Mouse (Mus musculus): ENCODE results near the gene Brf1.

The Brf1 gene

GRCm38 (mm10) chr12:113017429-113017984, 17.0 kb upstream of the Brf1 start:
- no peak for DNase-seq (ENCODE audit: low spot score)

GRCm38 (mm10) chr12:113016976-113017375, 16.5 kb upstream of the Brf1 start:
- no peak for DNase-seq (ENCODE audit: low spot score)

- DNase-seq (ENCODE audit: low spot score) = no peak
These were observed 15.5 kb upstream of the Brf1 start for GRCm38 (mm10) chr12:113015956-113016355.

DNA sequence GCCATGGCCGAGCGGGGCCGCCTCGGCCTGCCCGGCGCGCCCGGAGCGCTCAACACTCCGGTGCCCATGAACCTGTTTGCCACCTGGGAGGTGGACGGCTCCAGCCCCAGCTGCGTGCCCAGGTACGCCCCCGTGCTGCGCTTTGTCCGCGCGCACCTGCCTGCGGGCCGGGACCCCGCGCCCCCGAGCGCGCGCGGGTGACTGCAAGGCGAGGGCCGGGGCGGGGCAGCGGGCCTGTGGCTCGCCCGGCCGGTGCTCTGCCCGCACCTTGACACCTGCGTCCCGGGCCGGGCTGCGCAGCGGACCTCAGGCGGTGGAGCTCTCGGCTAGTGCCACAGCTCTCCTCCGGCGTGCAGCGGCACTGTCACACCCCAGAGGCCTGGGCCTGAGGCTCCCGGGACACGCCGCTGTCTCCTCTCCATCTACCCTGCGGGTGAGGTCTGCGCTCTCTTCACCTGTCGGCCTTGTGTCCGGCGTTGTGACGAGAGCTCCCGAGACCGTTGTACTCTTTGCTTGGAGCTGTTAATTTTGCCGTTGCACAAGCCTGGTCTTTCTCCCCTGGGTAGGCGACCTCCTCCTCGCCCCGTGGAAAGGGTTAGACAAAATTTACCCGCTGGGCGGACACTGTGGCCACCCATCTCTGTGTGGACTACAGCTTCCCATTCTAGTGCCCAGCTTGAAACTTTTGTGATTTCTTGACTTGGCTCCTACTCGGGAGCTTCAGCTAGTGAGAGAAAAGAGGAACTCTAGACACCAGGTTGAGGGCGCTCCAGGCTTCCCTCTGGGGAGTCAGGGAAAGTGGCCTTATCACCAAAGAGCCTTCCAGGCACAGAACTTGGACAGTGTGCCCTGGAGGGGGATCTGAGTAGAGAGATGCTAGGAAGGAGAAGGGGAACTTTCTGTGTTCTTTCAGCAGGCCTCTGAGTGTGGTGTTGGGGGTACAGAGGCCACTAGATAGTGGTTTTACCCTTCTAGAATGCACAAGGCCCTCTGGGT, 14.4 kb upstream of the Brf1 start:
- DNase-seq (ENCODE audit: low spot score) = peak; percentile 43

GRCm38 (mm10) chr12:113013604-113014558, 13.4 kb upstream of the Brf1 start, which contains the start of gene Pacs2:
Pacs2 (plus strand) TSS chr12:113014508.
- peak; percentile 86 for DNase-seq (ENCODE audit: low spot score)

- no peak for DNase-seq (ENCODE audit: low spot score)
These were observed 12.6 kb upstream of the Brf1 start for GRCm38 (mm10) chr12:113013021-113013491.

DNA sequence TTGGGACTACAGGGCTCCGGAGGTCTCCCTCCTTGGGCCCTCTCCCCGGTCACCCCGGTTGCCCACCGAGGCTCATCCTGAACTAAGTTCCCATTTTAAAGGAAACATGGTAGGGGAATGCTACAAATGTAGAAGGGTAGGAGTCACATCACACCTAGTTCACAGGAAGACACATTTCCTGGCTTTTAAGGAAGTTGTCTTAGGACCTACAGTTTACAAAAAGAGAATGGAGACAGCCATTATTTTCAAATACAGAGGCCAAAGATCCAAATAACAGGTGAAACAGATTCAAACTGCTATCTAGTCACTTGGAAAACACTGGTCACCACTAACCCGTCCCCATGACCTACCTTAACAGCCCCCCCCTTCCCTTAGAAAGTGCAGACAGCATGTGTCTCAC, 11.9 kb upstream of the Brf1 start:
- DNase-seq (ENCODE audit: low spot score) = no peak

- DNase-seq (ENCODE audit: low spot score) = peak; percentile 33
These were observed 11.3 kb upstream of the Brf1 start for GRCm38 (mm10) chr12:113011702-113012360.

DNA sequence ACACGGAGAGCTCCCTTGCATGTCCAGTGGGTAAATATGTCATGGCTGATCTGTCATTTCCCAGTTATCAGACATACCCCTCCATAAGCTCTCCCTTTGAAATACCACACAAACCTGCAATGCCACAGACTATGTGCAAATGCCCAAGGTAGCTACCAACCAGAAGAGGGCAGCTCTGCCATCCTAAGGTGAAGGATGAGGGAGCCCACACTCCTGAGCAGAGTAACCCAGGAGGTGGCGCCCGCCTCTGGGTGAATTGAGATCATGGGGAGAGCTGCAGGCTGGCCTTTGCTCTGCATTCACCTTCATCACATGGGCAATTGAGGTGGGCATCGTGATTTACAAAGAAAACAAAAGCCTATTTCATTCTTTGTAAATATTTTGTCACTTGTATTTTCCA, 4.5 kb upstream of the Brf1 start:
- DNase-seq (ENCODE audit: low spot score) = peak; percentile 39

DNA sequence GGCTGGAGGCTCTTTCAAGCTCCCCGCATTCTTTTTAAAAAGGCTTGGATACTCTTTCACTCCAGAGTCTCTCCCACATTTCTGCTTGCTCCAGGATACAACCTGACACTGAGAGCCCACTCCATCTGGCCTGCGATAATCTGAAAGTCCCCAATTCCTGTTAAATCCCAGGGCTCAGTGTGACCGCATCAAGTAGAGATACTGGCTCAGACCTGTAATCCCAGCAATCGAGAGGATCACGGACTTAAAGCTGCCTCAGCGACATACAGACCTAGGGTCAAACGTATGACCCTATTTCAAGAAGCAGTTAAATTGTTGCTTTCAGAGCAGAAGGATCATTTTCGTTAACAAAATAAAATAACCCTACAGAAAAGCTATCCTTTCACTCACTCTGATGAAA, 3.5 kb upstream of the Brf1 start:
- DNase-seq (ENCODE audit: low spot score) = no peak

DNA sequence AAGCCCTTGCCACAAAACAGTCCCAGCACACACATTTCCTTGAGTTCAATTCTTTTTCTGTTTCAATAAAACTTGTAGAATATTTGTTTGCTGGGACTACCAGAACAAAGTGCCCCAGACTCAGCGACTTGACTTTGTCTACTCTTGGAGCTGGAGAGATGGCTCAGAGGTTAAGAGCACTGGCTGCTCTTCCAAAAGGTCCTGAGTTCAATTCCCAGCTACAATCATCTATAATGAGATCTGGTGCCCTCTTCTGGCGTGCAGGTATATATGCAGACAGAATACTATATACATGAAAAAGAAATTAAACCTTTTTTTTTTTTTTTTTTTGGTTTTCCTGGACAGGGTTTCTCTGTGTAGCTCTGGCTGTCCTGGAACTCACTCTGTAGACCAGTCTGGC, 2.2 kb upstream of the Brf1 start:
- DNase-seq (ENCODE audit: low spot score) = no peak

- DNase-seq (ENCODE audit: low spot score) = no peak
These were observed 600 bp upstream of the Brf1 start for GRCm38 (mm10) chr12:113001133-113001474.

- DNase-seq (ENCODE audit: low spot score) = no peak
These were observed 773 bp downstream of the Brf1 start for GRCm38 (mm10) chr12:112999569-113000293.

- DNase-seq (ENCODE audit: low spot score) = no peak
These were observed 6.4 kb downstream of the Brf1 start for GRCm38 (mm10) chr12:112994153-112994552.

DNA sequence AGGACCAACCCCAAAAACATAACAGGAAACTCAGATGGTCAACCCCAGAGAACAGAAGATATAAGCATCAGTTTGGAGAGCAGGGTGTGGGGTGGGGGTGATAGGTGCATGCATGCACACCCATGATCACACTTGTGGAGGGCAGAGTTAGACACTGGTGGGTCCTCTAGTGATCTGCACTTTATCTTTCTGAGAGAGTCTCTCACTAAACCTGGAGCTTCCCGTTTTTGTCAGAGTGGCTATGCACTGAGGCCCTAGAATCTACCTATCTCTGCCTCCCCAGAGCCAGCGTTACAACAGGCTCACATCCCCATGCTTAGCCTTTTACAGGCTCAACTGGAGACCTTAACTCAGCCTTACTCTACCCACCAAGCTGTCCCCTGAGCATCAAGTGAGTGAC, 9.1 kb downstream of the Brf1 start:
- no peak for DNase-seq (ENCODE audit: low spot score)

DNA sequence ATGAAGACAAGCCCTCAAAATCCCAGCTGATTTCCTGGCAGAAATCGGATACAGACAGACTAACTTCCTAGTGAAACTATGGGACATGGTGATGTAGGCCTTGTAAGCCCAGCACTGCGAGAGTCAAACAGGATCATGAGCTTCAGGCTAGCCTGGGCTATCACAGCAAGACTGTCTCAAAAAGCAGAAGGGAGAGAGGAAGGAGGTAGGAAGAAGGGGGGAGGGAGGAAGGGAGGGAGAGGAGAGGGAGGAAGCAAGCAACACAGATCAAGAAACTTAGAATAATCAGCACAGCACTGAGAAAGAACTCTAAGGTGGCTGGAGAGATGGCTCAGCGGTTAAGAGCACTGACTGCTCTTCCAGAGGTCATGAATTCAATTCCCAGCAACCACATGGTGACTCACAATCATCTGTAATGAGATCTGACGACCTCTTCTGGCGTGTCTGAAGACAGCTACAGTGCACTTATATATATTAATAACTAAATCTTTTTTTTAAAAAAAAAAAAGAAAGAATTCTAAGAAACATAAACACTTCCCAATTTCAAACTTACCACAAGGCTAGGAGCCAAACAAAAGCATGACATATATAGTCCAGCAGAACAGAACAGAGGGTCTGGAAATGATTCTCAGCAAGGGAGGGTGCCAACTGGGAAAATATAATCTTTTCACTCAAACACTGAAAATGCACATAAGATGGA, 9.6 kb downstream of the Brf1 start:
- DNase-seq (ENCODE audit: low spot score) = no peak

DNA sequence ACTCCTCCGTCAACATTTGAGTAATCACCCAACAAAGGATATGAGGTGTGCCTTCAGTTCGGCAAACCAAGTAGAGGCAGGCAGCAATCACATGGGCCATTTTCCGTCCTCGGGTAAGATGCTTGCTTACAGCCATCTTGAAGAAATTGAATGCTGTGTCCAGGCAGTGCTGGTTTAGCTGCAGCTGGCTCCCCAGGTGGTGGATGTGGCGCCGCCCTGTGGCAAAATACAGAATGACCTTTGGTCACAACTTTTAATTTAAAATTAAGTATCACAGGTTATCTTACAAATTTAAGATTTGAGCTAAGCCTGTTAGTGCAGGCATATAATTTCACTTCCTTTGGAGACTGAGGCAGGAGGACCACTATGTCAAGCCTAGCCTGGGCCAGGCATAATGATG, 12.6 kb downstream of the Brf1 start:
- DNase-seq (ENCODE audit: low spot score) = no peak

GRCm38 (mm10) chr12:112985346-112985745, 15.2 kb downstream of the Brf1 start:
- no peak for DNase-seq (ENCODE audit: low spot score)

GRCm38 (mm10) chr12:112982031-112982430, 18.5 kb downstream of the Brf1 start:
- no peak for DNase-seq (ENCODE audit: low spot score)

DNA sequence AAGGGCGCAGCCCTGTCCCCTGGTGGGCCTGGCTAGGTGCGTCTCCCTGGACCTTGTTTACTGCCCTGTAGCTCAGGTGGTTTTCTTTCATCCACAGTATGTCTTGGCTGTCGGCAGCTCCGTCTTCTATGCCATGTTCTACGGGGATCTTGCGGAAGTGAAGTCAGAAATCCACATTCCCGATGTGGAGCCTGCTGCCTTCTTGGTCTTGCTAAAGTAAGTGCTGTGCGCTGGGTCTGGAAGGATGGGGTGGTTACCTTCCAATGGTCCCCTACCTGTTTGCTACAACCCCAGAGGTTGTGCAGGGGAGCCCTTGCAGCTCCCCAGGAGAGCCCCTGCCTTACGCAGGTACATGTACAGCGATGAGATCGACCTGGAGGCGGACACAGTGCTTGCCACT, 23.3 kb downstream of the Brf1 start:
- no peak for DNase-seq (ENCODE audit: low spot score)
